Mouse (Mus musculus) ovary, postnatal 10 days (tissue): ENCODE data around the gene Prpf31.

Source experiments
- DNase-seq: peaks from one replicate; pipeline ENCODE4 v3.0.0; 2022; ENCODE audit warnings: low spot score

Gene Prpf31

DNA sequence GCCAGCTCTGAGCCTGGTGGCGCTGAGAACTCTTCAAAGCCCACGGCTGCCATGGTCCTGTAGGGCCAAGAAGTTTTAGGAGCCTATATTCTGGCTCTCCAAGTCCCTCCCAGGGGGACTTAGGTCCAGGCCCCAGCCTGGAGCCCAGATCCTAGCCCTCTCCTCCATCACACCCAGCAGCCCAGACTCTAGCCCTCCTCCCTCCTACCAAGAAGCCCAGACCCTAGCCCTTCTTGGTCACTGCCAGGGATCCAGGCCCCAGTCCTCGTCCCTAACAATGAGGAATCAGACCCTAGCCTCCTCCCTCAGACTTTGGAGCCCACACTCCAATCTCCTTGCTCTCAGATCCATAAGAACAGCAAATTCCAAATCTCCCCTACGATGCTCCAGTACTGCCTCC lies 755 bp upstream of the Prpf31 start:
- DNase-seq: no peak

DNA sequence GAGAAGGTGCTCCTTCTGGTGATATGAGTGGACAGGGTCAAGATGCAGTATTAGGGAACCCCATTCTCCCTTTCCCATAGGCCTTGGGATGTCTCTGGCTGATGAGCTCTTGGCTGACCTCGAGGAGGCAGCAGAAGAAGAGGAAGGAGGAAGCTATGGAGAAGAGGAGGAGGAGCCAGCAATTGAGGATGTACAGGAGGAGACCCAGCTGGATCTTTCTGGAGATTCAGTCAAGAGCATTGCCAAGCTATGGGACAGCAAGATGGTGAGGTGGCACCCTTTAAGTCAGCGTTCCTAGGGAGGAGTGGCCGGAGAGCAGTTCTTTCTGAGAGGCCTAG lies 662 bp downstream of the Prpf31 start:
- DNase-seq: no peak

DNA sequence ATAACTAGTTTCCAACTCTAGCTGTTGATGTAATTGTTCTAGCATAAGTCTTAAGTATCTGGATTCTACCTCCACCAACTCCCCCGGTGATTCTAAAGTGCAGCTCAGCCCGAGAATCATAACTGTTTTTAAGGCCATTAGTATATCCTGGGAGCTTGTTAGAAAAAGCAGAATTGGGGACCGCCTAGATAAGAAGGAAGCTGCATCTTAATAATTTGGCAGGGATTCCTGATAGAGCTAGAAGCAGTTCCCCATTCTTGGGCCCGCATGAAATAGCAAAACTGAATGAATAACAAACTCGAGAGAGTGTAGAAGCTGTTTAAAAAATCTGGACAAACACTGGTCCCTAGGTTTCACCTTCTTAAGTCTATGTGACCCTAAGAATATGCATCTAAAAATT lies 13.6 kb downstream of the Prpf31 start:
- no peak for DNase-seq

DNA sequence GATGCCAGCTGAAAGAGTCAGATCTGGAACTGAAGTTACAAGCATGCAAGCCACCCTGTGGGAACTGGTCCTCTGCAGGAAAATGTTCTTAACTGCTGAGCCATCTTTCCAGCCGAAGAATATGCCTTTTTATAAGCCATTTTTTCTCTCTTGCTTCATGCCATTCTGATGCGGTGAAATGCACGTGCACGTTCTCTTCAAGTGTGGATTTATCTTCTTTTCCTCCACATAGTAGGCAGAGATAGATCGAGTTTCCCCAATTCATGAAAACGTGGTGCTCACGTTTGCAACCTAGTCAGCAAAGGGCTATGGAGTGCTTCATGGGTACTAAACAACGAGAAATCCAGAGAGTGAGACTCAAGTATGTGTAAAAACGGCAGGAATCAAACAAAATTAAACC lies 14.1 kb downstream of the Prpf31 start:
- no peak for DNase-seq

DNA sequence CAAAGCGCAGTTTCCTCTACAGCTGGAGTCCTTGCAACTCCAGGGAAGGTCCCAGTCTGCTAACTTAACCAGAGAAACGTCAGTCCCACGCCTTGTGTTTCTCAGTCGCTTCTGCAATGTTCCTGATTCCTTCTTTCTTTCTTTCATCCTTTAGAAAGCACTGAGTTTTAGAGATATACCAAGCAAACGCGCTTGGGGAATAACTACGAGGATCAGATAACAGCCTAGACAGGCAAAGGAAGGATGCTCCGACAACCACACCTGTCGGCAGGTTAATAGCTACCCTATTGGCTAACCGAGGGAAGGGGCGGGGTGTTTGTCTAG lies 14.5 kb downstream of the Prpf31 start:
- no peak for DNase-seq

DNA sequence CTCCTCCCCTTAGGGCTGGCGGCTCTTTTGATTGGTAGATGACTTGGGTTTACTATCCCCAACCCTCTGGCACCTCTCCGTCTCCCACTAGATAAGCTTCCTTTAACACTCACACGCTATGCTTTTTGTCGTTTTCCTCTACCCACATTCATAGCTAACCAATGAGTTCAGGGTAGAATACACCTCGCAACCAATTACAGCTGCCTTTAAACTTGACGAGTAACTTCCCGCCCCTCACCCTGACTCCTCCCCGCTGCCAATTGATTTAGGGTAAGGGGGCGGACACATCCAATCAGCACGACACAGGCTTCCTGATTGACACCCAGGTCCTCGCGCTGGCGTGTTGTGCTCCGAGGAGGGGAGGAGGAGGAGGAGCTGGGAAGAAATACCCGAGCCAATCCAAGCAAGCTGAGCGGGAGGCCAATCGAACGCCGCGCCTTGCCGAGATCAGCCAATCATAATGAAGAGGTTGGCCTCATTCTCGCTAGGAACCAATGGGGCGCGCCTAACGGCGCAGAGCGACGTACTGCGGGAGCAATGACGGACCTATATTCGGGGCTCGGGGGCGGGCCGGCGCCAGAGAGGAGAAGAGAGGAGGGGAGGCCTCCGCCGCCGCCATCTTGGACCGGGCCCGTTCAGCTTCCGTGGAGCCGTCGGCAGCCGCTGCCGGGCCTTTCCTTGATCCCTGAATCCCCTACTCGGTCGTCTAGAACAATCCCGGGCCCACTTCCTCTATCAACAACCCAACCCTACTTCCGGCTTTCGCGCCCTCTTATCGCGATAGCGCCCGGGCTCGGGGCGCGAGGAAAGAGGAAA lies 15.1 kb downstream of the Prpf31 start, which contains the start of gene Cnot3:
Cnot3 (plus strand) TSS at position 597 of the 816 bp plus-strand sequence.
- DNase-seq: peak; percentile 89

DNA sequence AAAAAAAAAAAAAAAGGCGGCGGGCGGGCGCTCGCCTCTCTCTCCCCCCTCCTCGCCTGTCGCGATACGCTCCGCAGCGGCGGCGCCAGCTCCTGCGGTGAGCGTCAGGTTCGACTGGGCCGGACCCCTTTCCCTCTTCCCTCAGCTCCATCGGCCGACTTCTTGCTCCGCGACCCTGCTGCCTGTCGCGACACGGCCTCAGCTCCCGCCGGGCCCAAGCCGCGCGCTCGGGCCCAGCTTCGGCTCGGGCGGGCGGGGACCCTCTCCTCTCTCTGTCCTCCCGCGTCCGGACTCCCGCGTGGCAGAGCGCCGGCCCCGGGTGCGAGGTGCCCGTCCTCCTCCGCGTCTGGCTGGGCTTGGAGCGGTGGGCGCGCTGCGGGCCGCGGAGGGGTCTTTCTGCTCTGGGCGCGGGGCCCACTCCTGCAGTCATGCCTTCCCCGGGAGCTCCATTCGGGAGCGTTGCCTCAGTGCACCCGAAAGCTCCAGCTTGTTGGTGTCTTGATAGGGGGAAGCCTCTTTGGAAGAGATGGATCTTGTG lies 15.8 kb downstream of the Prpf31 start:
- DNase-seq: peak; percentile 23

DNA sequence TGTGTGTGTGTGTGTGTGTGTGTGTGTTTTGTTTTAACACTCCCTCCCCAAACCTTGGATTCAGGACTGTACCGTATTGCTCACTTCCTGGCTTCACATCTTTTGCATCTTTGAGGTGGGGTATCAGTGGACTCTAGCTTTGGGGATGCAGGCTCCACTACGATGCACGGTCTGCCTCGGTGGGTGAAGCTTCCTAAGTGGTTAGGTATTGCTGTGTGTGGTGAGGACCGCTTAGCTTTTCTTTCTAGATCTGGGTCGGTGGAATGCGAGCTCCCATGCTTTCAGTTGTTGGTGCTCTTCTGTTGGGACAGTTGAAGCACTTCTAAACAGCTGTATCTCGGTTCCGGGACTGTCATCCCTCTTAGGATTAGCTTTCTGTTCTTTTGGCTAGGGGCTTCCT lies 16.4 kb downstream of the Prpf31 start:
- DNase-seq: no peak

DNA sequence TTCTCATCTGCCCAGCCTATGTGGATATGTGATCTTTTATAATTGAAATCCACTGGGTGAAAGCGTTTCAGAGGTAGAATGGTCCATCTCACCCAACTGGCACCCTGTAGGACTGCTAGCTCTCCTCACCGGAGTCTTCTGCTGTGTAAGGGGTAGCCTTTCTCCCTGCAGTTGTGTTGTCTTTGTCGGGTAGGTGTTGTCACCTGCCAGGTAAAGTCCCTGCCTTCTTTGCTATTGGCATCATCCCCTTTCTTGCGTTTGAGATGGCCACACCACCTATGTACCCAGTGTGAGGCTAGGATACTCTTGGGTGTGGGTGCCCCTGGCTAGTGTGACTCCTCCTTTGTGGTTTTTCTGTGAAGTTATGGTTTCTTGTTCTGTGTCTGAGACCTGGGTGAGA lies 16.9 kb downstream of the Prpf31 start:
- no peak for DNase-seq

DNA sequence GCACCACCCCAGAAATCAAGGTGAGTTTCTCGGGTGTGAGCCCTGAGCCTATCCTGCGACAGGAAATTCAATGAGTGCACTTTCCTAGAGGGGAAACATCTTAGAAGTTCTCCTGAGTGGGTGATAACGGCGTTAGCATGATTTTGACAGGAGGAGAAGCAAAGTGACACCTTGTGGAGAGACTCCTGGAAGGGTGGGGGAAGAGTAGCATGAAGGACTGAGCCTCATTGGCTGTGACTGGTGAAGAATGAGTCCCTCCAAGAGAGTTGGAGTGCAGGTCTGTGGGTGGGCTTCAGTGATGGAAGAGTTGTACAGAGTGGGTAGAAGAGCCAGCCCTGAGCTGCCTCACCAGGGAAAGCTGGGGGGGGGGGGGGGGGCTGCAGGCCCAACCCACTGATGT lies 27.2 kb downstream of the Prpf31 start:
- DNase-seq: no peak

DNA sequence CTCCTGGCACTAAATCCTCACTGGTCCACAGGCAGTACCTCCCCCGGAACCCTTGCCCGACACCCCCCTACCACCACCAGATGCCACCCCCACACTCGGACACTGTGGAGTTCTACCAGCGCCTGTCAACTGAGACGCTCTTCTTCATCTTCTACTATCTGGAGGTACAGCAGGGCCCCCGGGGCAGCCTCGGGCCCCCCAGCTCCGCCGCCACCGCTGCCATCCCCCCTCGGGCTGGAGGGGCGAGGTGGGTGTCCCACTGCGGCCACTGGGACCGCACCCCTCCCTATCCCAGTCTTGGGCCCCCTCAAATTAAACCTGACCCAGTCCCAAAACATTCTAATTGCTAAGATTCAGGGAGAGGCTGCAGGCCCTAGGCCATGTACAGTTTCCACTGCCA lies 28.8 kb downstream of the Prpf31 start:
- DNase-seq: no peak

DNA sequence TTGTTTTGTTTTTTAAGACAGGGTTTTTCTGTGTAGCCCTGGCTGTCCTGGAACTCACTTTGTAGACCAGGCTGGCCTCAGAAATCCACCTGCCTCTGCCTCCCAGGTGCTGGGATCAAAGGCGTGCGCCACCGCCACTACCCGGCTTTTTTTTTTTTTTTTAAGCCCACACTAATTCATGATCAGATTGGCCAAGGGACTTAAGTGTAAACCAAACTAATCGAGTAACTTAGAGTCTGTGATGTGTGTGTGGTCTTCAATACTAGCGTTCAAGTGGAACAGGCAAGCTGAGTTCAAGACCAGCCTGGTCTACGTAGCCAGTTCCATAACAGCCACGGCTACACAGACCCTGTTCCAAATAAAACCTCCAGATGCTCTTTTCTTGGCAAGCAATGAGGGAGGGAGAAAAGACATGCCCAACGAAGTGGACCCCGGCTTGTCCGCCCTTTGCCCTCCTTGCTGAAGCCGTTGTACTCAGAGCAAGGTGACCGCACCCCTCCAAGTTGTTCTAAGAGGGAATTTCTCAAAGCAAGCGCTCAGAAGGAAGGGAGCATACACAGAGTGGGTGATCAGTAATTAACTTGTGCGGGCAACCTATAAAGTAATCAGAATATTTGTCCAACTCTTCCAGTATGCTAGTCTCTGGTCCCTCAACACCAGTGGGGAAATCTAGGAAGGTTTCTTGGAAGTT lies 34.9 kb downstream of the Prpf31 start:
- no peak for DNase-seq

DNA sequence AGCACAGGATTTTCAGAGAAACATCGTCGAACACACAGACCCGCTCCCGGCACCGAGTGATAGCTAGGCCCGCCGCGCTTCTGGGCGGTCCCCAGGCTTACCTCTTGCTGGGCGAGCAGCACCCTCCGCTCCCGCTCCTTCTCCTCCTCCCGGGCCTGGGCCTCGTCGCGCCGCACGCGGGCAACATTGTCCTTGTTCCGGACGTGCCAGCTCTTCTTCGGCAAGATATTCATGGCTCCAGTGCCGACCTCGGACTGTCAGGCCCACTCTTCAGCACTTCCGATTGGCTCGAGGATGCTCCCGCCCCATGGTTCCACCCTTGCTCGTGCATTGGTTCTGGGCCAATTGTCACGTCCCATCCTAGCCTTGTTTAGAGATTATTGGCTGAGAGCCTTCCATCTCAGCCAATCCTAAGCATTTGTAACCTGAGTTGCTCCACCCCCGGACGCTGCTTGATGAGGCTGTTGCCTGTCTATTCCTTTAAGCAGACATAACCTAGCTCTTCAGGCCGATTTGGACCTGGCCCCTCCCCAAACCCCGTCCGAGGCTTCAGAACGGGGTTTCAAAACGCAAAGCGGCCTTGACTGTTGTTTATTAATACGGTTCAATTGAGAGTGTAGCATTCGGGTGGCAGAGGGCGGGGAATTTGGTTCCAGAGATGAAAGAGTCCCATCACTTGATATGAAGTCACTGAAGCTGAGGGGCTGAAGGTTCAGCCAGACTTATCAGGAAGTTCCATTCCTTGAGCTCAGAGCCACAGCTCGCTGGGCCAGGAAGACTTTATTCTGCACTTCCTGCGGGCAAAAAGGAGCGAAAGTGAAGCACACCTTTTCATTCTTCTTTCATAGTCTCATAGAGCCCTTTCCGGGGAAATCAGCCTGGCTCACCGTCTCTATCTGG lies 35.7 kb downstream of the Prpf31 start, which contains the start of gene Leng1:
Leng1 (minus strand) TSS at position 626 of the 900 bp plus-strand sequence.
- DNase-seq: peak; percentile 79

DNA sequence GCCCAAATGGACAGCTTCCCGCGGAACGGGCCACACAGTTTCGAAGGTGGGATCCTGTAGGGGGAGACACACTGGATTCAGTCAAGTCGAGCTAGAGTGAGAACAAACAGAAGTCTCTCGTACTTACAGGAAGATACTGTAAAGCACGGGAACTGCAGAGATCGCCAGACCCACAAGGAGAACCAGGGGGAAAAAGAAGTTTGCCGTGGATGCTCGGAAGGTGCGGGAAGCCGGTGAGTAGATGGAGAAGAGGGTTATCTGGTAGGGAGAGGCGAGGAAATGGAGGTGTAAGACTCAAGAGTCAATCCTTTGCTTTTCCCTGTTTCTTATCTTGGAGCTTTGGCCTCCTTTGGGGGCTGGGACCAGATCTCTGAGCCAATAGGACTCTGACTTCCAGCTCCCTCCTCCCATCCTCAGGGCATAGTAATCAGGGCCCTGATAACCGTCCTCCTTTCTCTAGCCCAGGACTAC lies 37.2 kb downstream of the Prpf31 start:
- no peak for DNase-seq

DNA sequence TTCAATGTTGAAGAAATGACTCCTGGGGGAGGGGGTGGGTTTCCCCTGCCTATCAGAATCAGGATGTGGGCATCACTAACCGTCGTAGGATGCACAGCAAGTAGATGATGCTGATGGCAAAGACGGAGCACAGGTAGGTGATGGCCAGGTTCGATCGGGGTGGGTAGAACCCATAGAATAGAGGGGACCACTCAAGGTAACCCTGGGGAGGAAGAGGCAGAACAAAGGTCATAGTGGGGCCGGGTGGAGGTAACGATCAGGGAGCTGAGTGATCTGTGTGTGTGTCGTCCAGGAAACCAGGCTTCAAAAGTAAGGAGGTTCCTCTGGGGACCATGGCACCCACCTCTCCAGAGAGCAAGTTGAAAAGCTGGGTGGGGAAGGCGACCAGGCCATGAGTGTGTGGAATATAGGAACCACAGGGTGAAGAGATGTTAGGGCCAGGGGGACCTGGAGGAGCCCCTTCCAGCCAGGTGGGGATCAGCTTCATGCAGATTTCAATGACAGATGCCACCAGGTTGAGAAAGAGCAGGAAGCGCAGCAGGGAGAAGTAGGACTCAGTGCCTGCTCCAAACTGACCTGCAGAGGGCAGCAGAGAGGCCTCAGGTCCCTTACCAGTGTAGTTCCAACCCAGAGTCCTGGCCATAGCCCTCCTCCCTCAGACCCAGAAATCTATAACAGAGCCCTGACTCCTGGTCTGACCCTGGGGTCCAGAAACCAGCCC lies 44.9 kb downstream of the Prpf31 start:
- peak; percentile 54 for DNase-seq

DNA sequence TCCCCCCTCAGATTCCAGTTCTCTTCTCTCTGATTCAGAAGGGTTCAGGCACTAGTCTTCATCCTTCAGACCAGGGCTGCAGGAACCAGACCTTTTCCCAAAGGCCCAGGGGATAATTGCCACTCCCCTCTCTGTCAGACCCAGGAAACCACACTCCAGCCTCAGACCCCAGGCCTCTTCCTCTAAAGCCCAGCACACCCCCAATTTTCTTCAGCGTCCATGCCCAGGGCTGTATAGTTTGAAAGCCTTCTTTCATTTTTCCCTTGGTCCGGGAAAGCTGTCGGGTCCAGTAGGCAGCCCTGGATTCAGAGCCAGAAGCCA lies 45.4 kb downstream of the Prpf31 start:
- no peak for DNase-seq

DNA sequence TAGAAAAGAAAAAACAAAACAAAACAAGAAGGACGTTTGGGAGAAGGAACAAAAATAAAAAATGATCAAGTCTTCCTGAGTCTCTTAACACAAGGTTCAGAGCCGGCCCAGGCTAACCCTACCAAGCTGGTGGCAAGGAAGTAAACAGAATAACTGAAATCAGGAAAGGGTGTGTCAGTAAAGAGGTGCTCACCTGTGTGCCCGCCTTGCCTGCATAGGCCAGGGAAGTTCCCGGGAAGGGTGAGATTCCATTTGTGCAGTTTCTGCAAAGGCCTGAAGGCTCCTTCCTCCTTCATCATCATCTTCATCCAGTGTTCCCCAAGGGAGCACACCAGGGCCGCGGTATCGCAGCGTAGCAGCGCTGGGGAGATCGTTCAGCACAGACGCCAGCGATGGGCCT lies 46.6 kb downstream of the Prpf31 start:
- DNase-seq: no peak

DNA sequence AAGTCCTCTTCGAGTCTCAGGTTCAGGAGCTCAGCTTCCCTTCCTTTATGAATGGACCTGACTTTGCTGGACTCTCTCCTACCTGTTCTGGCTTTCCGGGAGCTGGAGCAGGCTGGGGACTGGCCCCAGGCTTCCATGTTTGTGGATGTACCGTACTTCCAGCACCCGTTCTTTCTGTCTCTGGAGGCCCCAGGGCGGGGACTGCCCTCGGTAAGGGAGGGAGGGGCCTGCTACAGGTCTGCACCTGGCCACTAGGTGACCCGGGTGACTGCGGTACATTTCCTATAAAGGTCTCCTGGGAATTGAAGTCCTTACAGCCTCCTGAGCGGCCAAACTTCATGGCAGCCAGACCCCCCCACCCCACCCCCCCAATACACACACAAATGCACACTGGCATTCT lies 47.6 kb downstream of the Prpf31 start, which contains the start of gene Tmc4:
Tmc4 (minus strand) TSS at position 212 of the 400 bp plus-strand sequence.
- no peak for DNase-seq

DNA sequence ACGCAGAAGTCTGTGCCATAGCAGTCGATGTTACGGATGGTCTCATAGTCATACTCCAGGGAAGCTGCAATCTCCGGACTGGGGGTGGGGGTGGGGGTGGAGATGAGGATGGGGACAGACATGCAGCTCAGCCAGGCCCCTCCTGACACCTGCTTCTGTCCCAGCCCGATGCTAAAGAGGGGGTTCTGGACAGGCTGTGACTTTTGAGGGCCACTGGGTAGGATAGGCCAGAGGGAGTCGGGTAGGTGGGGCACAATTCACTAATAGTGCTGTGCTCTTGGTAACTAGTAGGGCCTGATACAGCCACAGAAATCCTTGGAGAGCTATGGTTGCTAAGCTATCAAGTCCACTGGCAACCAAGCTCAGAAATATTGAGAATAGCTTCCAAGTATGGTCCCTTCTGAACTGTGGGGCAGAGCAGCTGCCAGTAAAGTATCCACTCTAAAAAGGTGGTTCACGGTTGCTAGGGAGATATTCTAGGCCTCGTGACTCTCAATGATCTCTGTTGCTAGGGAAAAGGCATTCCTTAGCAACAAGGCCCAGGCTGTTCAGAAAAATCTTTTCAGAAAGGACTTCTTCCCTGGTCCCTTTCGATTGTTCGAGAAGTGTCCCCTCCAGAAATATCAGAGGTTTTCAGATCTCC lies 54.2 kb downstream of the Prpf31 start:
- DNase-seq: no peak

DNA sequence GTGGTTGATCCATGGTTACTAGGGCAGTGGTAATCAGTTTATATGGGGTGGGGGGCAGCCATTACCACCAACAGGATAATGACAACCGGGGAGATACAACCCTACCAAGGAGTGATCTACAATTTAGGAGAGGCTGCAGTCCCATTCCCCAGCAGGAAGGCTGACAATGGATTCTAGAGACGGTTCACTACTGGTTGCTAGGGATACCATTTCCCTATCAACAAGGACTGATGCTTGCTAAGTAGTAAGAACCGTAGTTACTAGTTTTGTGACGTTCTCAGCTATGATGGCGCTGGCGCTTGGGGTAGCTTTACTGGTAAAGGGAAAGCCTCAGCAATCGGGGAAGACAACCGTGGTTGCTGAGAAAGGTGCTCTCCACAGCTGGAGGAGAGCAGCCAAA lies 54.9 kb downstream of the Prpf31 start:
- no peak for DNase-seq
